Mouse (Mus musculus): ENCODE measurements around the gene Thsd4. TPM values are rescaled to one million over a fixed set of nuclear protein-coding genes. Genes with fewer than 3 reads are reported as not detected.

The Thsd4 gene
- polyA plus RNA-seq, 1 experiment, result 5.9 TPM

- Histone ChIP-seq H3K27me3 (replicated peaks; ENCODE audit: control insufficient read depth, insufficient read depth, low read length) (no peaks in the 10 kb centered on the region), H3K27ac (ENCODE audit: insufficient read depth, low read depth, low read length) (no peak overlapping the region), H3K4me1 (ENCODE audit: control insufficient read depth, insufficient read depth, low read length) (no peaks in the 10 kb centered on the region), H3K36me3 (ENCODE audit: control insufficient read depth, insufficient read depth, low read length) (no peaks in the 10 kb centered on the region), H3K4me3 (ENCODE audit: insufficient read depth, low read depth, low read length) (no peak overlapping the region)
- WGBS, result 90% methylated on average over 12 of the region's 12 CpGs
- TF ChIP-seq CTCF (conservative IDR thresholded peaks at IDR 0.05; ENCODE audit: insufficient read depth, insufficient read length, low read depth, low read length) (no peak), POLR2A (IDR thresholded peaks at IDR 0.05; ENCODE audit: low read depth, low read length) (no peak)
- no peak for DNase-seq
Measured at GRCm38 (mm10) chr9:60288789-60289188, 233.1 kb downstream of the Thsd4 start.

- WGBS, result 95% methylated on average over 3 of the region's 3 CpGs
Measured at GRCm38 (mm10) chr9:60286390-60286789, 235.5 kb downstream of the Thsd4 start.

DNA sequence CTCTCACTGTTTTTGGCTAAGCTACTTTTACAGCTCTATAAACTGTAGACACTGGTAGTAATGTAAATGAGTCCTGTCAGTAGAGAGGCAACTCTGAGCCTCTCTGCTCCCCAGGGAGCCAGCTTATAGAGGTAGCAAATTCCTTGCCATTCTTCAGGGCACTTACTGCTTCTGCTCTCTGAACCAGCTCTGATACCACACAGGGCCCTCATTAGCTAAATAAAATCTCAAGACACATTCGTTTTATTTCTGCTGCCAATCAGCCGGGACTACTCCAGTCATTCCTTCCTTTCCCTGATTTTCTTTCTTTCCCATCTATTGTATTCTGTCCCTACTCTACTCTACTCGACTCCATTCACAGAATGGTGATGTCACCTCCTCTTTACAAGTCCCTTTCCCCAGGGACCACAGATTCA, 236.8 kb downstream of the Thsd4 start:
- TF ChIP-seq CTCF (conservative IDR thresholded peaks at IDR 0.05; ENCODE audit: insufficient read depth, insufficient read length, low read depth, low read length) (no peak), POLR2A (IDR thresholded peaks at IDR 0.05; ENCODE audit: low read depth, low read length) (no peak)
- 0 out of 2 replicates have a peak, but pooled peaks cover 3% of the 10 kb centered on the region for H3K4me1 ChIP-seq (ENCODE audit: control insufficient read depth, insufficient read depth, low read length)
- H3K4me3 ChIP-seq (ENCODE audit: insufficient read depth, low read depth, low read length), result no peak overlapping the region
- DNase-seq, result no peak
- 63% methylated on average over 3 of the region's 3 CpGs for WGBS
- no peaks in the 10 kb centered on the region for H3K36me3 ChIP-seq (ENCODE audit: control insufficient read depth, insufficient read depth, low read length)
- H3K27ac ChIP-seq (ENCODE audit: insufficient read depth, low read depth, low read length), result no peak overlapping the region
- no peaks in the 10 kb centered on the region for H3K27me3 ChIP-seq (replicated peaks; ENCODE audit: control insufficient read depth, insufficient read depth, low read length)

More at GRCm38 (mm10) chr9:60286390-60286789, 235.5 kb downstream of the Thsd4 start:
- Histone ChIP-seq H3K4me1 (ENCODE audit: control insufficient read depth, insufficient read depth, low read length) (no peaks in the 10 kb centered on the region), H3K36me3 (ENCODE audit: control insufficient read depth, insufficient read depth, low read length) (no peaks in the 10 kb centered on the region), H3K27ac (ENCODE audit: insufficient read depth, low read depth, low read length) (no peak overlapping the region), H3K27me3 (replicated peaks; ENCODE audit: control insufficient read depth, insufficient read depth, low read length) (no peaks in the 10 kb centered on the region), H3K4me3 (ENCODE audit: insufficient read depth, low read depth, low read length) (no peak overlapping the region)
- DNase-seq, result no peak
- TF ChIP-seq POLR2A (IDR thresholded peaks at IDR 0.05; ENCODE audit: low read depth, low read length) (no peak), CTCF (conservative IDR thresholded peaks at IDR 0.05; ENCODE audit: insufficient read depth, insufficient read length, low read depth, low read length) (no peak)

GRCm38 (mm10) chr9:60284318-60284717, 237.5 kb downstream of the Thsd4 start:
- no peak overlapping the region for H3K4me3 ChIP-seq (ENCODE audit: insufficient read depth, low read depth, low read length)
- no peaks in the 10 kb centered on the region for H3K36me3 ChIP-seq (ENCODE audit: control insufficient read depth, insufficient read depth, low read length)
- WGBS, result 75% methylated on average over 1 of the region's 1 CpGs
- no peak for TF ChIP-seq POLR2A (IDR thresholded peaks at IDR 0.05; ENCODE audit: low read depth, low read length)
- no peak for TF ChIP-seq CTCF (conservative IDR thresholded peaks at IDR 0.05; ENCODE audit: insufficient read depth, insufficient read length, low read depth, low read length)
- 0 out of 2 replicates have a peak, but pooled peaks cover 3% of the 10 kb centered on the region for H3K4me1 ChIP-seq (ENCODE audit: control insufficient read depth, insufficient read depth, low read length)
- no peak overlapping the region for H3K27ac ChIP-seq (ENCODE audit: insufficient read depth, low read depth, low read length)
- H3K27me3 ChIP-seq (replicated peaks; ENCODE audit: control insufficient read depth, insufficient read depth, low read length), result no peaks in the 10 kb centered on the region
- DNase-seq, result no peak

DNA sequence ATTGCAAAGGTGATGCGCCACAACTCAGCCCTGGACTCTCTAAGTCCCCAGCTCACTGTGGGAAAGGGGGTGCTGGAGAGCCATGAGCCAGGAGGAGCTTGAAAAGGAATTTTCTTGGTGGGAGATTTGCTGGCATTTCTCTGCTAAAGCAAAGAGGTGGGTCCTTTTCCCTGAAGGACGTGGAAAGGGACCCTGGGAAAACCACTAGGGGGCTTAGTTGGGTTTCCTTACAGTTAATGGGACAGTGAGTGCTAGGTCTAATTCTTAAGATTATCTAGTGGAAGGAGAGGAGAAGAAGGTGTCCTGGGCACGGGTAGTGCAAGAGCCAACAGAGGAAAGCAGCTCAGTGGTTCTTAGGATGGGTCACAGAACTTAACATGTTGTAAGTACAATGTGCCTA, 238.3 kb downstream of the Thsd4 start:
- WGBS, result 70% methylated on average over 3 of the region's 3 CpGs
- DNase-seq, result no peak
- H3K27me3 ChIP-seq (replicated peaks; ENCODE audit: control insufficient read depth, insufficient read depth, low read length), result no peaks in the 10 kb centered on the region

GRCm38 (mm10) chr9:60281281-60281680, 240.6 kb downstream of the Thsd4 start:
- no peaks in the 10 kb centered on the region for H3K27me3 ChIP-seq (replicated peaks; ENCODE audit: control insufficient read depth, insufficient read depth, low read length)
- no peaks in the 10 kb centered on the region for H3K36me3 ChIP-seq (ENCODE audit: control insufficient read depth, insufficient read depth, low read length)
- TF ChIP-seq POLR2A (IDR thresholded peaks at IDR 0.05; ENCODE audit: low read depth, low read length), result no peak
- no peak for TF ChIP-seq CTCF (conservative IDR thresholded peaks at IDR 0.05; ENCODE audit: insufficient read depth, insufficient read length, low read depth, low read length)
- WGBS, result 56% methylated on average over 11 of the region's 11 CpGs
- DNase-seq, result peak; percentile 72
- 0 out of 2 replicates have a peak, but pooled peaks cover 3% of the 10 kb centered on the region for H3K4me1 ChIP-seq (ENCODE audit: control insufficient read depth, insufficient read depth, low read length)
- no peak overlapping the region for H3K4me3 ChIP-seq (ENCODE audit: insufficient read depth, low read depth, low read length)
- peak overlapping the region; percentile 19; the same call in 1 of the 2 replicates for H3K27ac ChIP-seq (ENCODE audit: insufficient read depth, low read depth, low read length)

More for the DNA sequence above, 238.3 kb downstream of the Thsd4 start:
- H3K36me3 ChIP-seq (ENCODE audit: control insufficient read depth, insufficient read depth, low read length), result no peaks in the 10 kb centered on the region
- H3K4me3 ChIP-seq (ENCODE audit: insufficient read depth, low read depth, low read length), result no peak overlapping the region
- H3K4me1 ChIP-seq (ENCODE audit: control insufficient read depth, insufficient read depth, low read length), result 0 out of 2 replicates have a peak, but pooled peaks cover 3% of the 10 kb centered on the region
- H3K27ac ChIP-seq (ENCODE audit: insufficient read depth, low read depth, low read length), result no peak overlapping the region
- no peak for TF ChIP-seq CTCF (conservative IDR thresholded peaks at IDR 0.05; ENCODE audit: insufficient read depth, insufficient read length, low read depth, low read length)

DNA sequence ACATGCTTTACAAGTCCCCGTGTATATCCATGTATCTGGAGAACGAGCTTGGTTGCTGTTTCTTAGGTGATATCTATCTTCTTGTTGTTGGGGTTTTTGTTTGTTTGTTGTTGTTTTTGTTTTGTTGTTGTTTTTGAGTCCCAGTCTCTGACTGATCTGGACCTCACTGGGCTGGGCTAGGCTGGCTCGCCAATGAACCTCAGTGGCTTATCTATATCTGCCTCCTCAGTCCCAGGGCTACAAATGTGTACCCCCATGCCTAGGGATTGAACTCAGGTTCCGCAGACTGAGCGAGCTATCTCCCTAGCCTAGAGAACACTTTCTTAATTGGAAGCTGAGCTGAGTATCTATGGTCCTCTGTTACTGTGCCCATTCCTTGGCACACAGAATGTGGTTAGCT, 241.1 kb downstream of the Thsd4 start:
- TF ChIP-seq POLR2A (IDR thresholded peaks at IDR 0.05; ENCODE audit: low read depth, low read length) (no peak), CTCF (conservative IDR thresholded peaks at IDR 0.05; ENCODE audit: insufficient read depth, insufficient read length, low read depth, low read length) (no peak)
- H3K27me3 ChIP-seq (replicated peaks; ENCODE audit: control insufficient read depth, insufficient read depth, low read length), result no peaks in the 10 kb centered on the region
- no peak for DNase-seq
- H3K27ac ChIP-seq (ENCODE audit: insufficient read depth, low read depth, low read length), result no peak overlapping the region
- H3K4me3 ChIP-seq (ENCODE audit: insufficient read depth, low read depth, low read length), result no peak overlapping the region
- 90% methylated on average over 5 of the region's 5 CpGs for WGBS
- no peaks in the 10 kb centered on the region for H3K36me3 ChIP-seq (ENCODE audit: control insufficient read depth, insufficient read depth, low read length)
- H3K4me1 ChIP-seq (ENCODE audit: control insufficient read depth, insufficient read depth, low read length), result 0 out of 2 replicates have a peak, but pooled peaks cover 3% of the 10 kb centered on the region
